Mouse (Mus musculus) hindbrain, embryonic 14.5 days (tissue): ENCODE measurements around the gene Akap1. TPM values are rescaled to one million over a fixed set of nuclear protein-coding genes. Genes with fewer than 3 reads are reported as not detected.
A peak's percentile ranks its signal among the peaks of the same experiment; 100 is the strongest.

Experiments used
- ATAC-seq: fragments of 200-750 bp; cut with Nextera tagmentation; 2 replicates; pipeline ENCODE4 v1.8.0; 2017; ENCODE audit warnings: moderate number of reproducible peaks, mild to moderate bottlenecking, moderate TSS enrichment, moderate library complexity; ENCODE audit not compliant: low FRiP score
- DNase-seq: peaks from one replicate; pipeline ENCODE4 v3.0.0-alpha.2; 2015; ENCODE audit warnings: low spot score
- H3K27ac ChIP-seq: fragments of 300-500 bp; sonication (generic); 2 replicates; pipeline ENCODE4 v1.5.1; 2014; ENCODE audit warnings: mild to moderate bottlenecking, moderate library complexity
- H3K27me3 ChIP-seq: fragments of 300-500 bp; sonication (generic); 2 replicates; pipeline ENCODE4 v1.6.1; 2014; ENCODE audit warnings: mild to moderate bottlenecking, low read length, mixed read lengths; ENCODE audit not compliant: control insufficient read depth, insufficient read depth
- H3K36me3 ChIP-seq: fragments of 300-500 bp; sonication (generic); replicated peaks from 2 replicates; pipeline ENCODE4 v1.6.1; 2014; ENCODE audit not compliant: control insufficient read depth, insufficient read depth
- H3K4me1 ChIP-seq: fragments of 300-500 bp; sonication (generic); replicated peaks from 2 replicates; pipeline ENCODE4 v1.6.1; 2014; ENCODE audit warnings: antibody characterized with exemption, low read length, mixed read lengths; ENCODE audit not compliant: control insufficient read depth, insufficient read depth
- H3K4me2 ChIP-seq: fragments of 300-500 bp; sonication (generic); replicated peaks from 2 replicates; pipeline ENCODE4 v1.6.1; 2014; ENCODE audit warnings: mild to moderate bottlenecking, moderate library complexity
- H3K4me3 ChIP-seq: fragments of 300-500 bp; sonication (generic); replicated peaks from 2 replicates; pipeline ENCODE4 v1.5.1; 2014; ENCODE audit warnings: mild to moderate bottlenecking, low read length
- H3K9ac ChIP-seq: fragments of 300-500 bp; sonication (generic); 2 replicates; pipeline ENCODE4 v1.6.1; 2014
- H3K9me3 ChIP-seq: fragments of 300-500 bp; sonication (generic); 2 replicates; pipeline ENCODE4 v1.6.1; 2016; ENCODE audit warnings: low read length; ENCODE audit not compliant: control insufficient read depth
- WGBS: fragments of 180-500 bp; shearing (Covaris S2); extraction: QIAGEN DNeasy Blood & Tissue Kit; methylation state at CpG from one replicate; pipeline ENCODE4 v1.1.7; 2014; 5-methylcytosine and 5-hydroxymethylcytosine counted together
- polyA plus RNA-seq: library from polyadenylated mRNA; unstranded; fragments of >200 nt; fragmentation: Nextera tagmentation; extraction: Ambion mirVana; gene quantifications from 2 replicates; pipeline ENCODE4 v1.2.1, GENCODE M21; 2014

Akap1 gene
- polyA plus RNA-seq, 1 experiment from 2014 or later = 26.0 TPM

DNA sequence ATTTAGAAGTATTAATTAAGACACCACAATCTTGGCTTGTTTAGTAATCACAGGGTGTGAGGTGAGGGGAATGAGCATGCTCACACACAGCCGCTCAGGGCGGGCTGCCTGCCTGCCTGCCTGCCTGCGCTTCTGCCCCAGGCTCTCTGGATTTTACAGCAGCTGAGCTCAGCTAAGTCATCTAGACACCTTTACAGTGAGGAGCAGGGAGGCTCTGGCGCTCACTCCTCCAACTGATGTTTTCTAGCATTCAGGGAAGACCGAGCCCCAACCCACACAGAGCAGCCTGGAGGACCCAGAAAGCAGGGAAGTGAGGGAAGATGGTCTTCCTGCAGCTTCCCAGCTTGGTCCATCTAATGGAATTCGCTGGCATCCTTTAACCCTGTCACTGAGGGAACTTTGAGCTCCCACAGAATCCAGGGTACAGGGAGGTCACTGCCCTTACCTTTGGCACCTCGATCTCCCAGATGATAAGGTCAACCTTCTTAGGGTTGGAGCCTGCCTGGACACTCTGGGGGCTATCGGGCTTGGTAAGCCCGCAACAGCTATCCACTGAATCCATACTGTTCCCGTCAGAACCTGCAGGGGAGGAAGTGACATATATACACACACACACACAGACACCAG, 23.5 kb downstream of the Akap1 start:
- Histone ChIP-seq H3K27me3 (no peaks in the 10 kb centered on the region), H3K27ac (no peak overlapping the region), H3K9ac (no peak overlapping the region), H3K36me3 (peaks cover 57% of the 10 kb centered on the region), H3K4me3 (no peak overlapping the region), H3K4me1 (no peaks in the 10 kb centered on the region), H3K9me3 (no peaks in the 10 kb centered on the region), H3K4me2 (no peak overlapping the region)
- no peak for DNase-seq
- 81% methylated on average over 10 of the region's 10 CpGs for WGBS
- no peak for ATAC-seq

GRCm38 (mm10) chr11:88840292-88840691, 24.1 kb downstream of the Akap1 start:
- Histone ChIP-seq H3K27ac (no peak overlapping the region), H3K36me3 (peaks cover 53% of the 10 kb centered on the region), H3K9me3 (no peaks in the 10 kb centered on the region), H3K4me2 (no peak overlapping the region), H3K9ac (no peak overlapping the region), H3K4me1 (no peaks in the 10 kb centered on the region), H3K27me3 (no peaks in the 10 kb centered on the region), H3K4me3 (no peak overlapping the region)
- no peak for DNase-seq
- no peak for ATAC-seq
- 78% methylated on average over 8 of the region's 8 CpGs for WGBS

GRCm38 (mm10) chr11:88839379-88839778, 25.0 kb downstream of the Akap1 start:
- no peak overlapping the region for H3K27ac ChIP-seq
- no peak overlapping the region for H3K4me3 ChIP-seq
- no peak for DNase-seq
- H3K9me3 ChIP-seq = no peaks in the 10 kb centered on the region
- WGBS = 96% methylated on average over 6 of the region's 6 CpGs
- no peak overlapping the region for H3K4me2 ChIP-seq
- H3K4me1 ChIP-seq = no peaks in the 10 kb centered on the region
- H3K27me3 ChIP-seq = no peaks in the 10 kb centered on the region
- no peak overlapping the region for H3K9ac ChIP-seq
- no peak for ATAC-seq
- peaks cover 53% of the 10 kb centered on the region for H3K36me3 ChIP-seq

DNA sequence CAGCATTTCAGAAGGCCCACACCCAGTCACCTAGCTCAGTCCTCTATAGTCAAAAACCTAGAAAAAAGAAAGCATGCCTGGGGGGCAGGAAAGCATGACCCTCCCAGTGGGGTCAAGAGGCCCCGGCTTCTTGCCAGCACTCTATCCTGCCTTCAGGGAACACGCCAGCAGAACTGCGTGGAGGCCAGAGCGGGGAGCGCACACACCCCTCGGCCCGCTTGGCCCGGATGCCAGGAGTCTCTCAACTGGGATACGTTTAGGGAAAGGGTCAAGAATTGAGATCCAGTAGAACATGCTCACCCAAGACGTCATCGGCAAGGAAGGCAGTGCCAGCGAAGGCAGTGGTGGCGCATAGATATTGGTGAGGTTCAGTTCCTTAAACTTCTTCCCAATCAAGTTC, 25.8 kb downstream of the Akap1 start:
- Histone ChIP-seq H3K9ac (no peak overlapping the region), H3K4me1 (no peaks in the 10 kb centered on the region), H3K4me3 (no peak overlapping the region), H3K9me3 (no peaks in the 10 kb centered on the region), H3K4me2 (no peak overlapping the region), H3K27me3 (no peaks in the 10 kb centered on the region), H3K27ac (no peak overlapping the region), H3K36me3 (peaks cover 53% of the 10 kb centered on the region)
- DNase-seq (no peak), ATAC-seq (no peak)
- 92% methylated on average over 13 of the region's 13 CpGs for WGBS

DNA sequence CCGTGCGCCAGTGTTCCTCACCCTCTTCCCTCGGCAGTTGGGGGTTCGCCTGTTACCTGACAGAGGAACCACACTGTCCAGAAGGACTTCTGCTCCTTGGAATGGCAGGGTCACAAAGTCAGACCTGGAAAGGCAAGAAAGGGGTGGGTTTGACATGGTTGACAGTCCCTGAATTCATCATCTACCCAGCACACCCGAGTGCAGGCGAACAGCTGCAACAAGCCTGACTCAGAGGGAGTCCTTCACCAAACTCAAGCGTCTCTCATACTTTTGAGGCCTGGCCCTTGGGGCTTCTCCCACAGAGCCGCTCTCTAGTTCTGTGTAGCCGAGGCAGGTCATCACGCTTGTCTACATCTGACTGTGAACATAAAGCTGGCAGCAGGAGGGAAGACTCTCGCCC, 29.8 kb downstream of the Akap1 start:
- WGBS = 87% methylated on average over 11 of the region's 11 CpGs
- DNase-seq = no peak
- Histone ChIP-seq H3K27me3 (no peaks in the 10 kb centered on the region), H3K4me1 (no peaks in the 10 kb centered on the region), H3K9ac (no peak overlapping the region), H3K4me3 (no peak overlapping the region), H3K9me3 (no peaks in the 10 kb centered on the region), H3K4me2 (no peak overlapping the region), H3K36me3 (peaks cover 67% of the 10 kb centered on the region), H3K27ac (no peak overlapping the region)
- ATAC-seq = no peak

DNA sequence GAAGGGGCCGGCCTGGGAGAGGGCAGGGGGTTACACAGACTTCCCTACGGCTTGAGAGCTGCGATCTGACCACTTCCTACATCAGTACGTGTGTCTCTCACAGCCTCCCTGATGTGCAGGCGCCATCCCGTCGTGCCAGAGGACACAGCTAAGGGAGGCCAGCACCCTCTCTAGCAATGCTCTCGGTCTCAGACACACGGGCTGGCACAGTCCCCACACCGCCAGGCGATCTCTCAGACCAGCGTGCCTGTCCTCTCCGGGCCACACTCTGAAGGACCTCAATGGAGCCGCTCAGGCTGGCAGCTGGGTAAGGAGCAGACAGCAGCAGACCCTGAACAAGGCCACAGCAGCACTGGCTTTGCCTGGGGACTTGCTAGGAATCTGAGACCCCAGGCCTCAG, 30.3 kb downstream of the Akap1 start:
- ATAC-seq = no peak
- no peak for DNase-seq
- Histone ChIP-seq H3K9me3 (no peaks in the 10 kb centered on the region), H3K4me1 (no peaks in the 10 kb centered on the region), H3K4me2 (no peak overlapping the region), H3K27ac (no peak overlapping the region), H3K9ac (no peak overlapping the region), H3K36me3 (peaks cover 64% of the 10 kb centered on the region), H3K4me3 (no peak overlapping the region), H3K27me3 (no peaks in the 10 kb centered on the region)
- 86% methylated on average over 14 of the region's 14 CpGs for WGBS

GRCm38 (mm10) chr11:88833099-88833498, 31.3 kb downstream of the Akap1 start:
- DNase-seq (no peak), ATAC-seq (no peak)
- H3K9ac ChIP-seq = no peak overlapping the region
- H3K27ac ChIP-seq = no peak overlapping the region
- H3K27me3 ChIP-seq = no peaks in the 10 kb centered on the region
- no peak overlapping the region for H3K4me2 ChIP-seq
- H3K4me3 ChIP-seq = no peak overlapping the region
- peaks cover 58% of the 10 kb centered on the region for H3K36me3 ChIP-seq
- WGBS = 80% methylated on average over 4 of the region's 4 CpGs
- H3K4me1 ChIP-seq = no peaks in the 10 kb centered on the region
- H3K9me3 ChIP-seq = no peaks in the 10 kb centered on the region

- Histone ChIP-seq H3K36me3 (peaks cover 45% of the 10 kb centered on the region), H3K9ac (no peak overlapping the region), H3K4me1 (no peaks in the 10 kb centered on the region), H3K9me3 (no peaks in the 10 kb centered on the region), H3K4me3 (no peak overlapping the region), H3K4me2 (no peak overlapping the region), H3K27me3 (no peaks in the 10 kb centered on the region), H3K27ac (no peak overlapping the region)
- DNase-seq = peak; percentile 55
- 90% methylated on average over 2 of the region's 2 CpGs for WGBS
- ATAC-seq = no peak
Observed at GRCm38 (mm10) chr11:88830257-88830804, 34.1 kb downstream of the Akap1 start.

DNA sequence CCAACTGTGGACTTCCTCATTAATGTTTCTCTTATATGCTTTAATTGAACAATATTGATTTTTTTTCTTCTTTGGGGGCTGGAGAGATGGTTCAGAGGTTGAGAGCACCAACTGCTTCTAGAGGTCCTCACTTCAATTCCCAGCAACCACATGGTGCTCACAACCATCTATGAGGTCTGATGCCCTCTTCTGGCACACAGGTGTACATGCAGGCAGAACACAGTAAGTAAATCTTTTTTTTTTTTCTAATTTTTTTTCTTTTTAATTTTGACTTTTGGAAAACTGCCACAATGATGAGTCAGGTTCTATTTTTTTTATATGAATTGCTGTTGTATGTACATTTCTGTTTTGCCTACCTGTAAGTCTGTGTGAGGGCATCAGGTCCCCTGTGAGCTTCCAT, 35.9 kb downstream of the Akap1 start:
- ATAC-seq (no peak), DNase-seq (no peak)
- Histone ChIP-seq H3K4me1 (no peaks in the 10 kb centered on the region), H3K36me3 (peaks cover 29% of the 10 kb centered on the region), H3K9ac (no peak overlapping the region), H3K9me3 (no peaks in the 10 kb centered on the region), H3K4me2 (no peak overlapping the region), H3K4me3 (no peak overlapping the region), H3K27ac (no peak overlapping the region), H3K27me3 (no peaks in the 10 kb centered on the region)

DNA sequence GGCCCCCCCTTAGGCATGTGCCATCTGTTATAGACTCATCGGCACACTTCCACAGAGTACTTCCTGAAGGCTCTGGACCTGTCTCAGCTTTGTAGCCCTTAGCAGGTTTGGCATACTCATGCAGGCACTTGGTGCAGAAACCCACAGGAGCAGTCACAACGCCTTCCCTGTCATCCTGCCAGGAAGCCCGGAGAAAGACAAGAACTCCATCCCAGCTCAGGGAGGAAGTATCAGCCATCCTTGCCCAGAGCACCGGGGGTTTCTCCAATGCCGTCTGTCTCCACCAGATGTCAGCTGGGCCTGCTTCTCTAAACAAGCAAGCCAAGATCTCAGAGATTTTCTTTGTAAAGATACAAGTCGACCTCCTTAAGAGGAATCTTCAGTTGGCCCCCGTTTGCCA, 38.5 kb downstream of the Akap1 start:
- H3K4me2 ChIP-seq = no peak overlapping the region
- WGBS = 43% methylated on average over 7 of the region's 7 CpGs
- peaks cover 12% of the 10 kb centered on the region for H3K4me1 ChIP-seq
- H3K4me3 ChIP-seq = no peak overlapping the region
- no peaks in the 10 kb centered on the region for H3K27me3 ChIP-seq
- no peak overlapping the region for H3K9ac ChIP-seq
- DNase-seq (no peak), ATAC-seq (no peak)
- no peaks in the 10 kb centered on the region for H3K9me3 ChIP-seq
- peaks cover 9% of the 10 kb centered on the region for H3K36me3 ChIP-seq
- H3K27ac ChIP-seq = no peak overlapping the region
